Mouse (Mus musculus): ENCODE measurements around the gene Il4.

GRCm38 (mm10) chr11:53609672-53610071 is 8.8 kb downstream of the Il4 start:
- TF ChIP-seq POLR2A (IDR thresholded peaks at IDR 0.05; ENCODE audit: control insufficient read depth, low read depth, low read length) (no peak), CTCF (IDR thresholded peaks at IDR 0.05; ENCODE audit: control insufficient read depth, insufficient read depth, insufficient replicate concordance, low read depth, low read length) (no peak)

Measured in testis, adult 2 months (tissue).